Mouse (Mus musculus) G1E (cell line): ENCODE results near the gene Pars2. TPM values are rescaled to one million over a fixed set of nuclear protein-coding genes. Genes with fewer than 3 reads are reported as not detected.

Experiments used
- ATAC-seq: 2 replicates; pipeline ENCODE4 v1.8.0; 2016; ENCODE audit warnings: mild to moderate bottlenecking; ENCODE audit not compliant: insufficient number of reproducible peaks, poor library complexity, low FRiP score, severe bottlenecking; ENCODE audit errors: extremely low read depth
- DNase-seq: peaks from one replicate; pipeline ENCODE4 v3.0.0; 2012; ENCODE audit warnings: low spot score
- H3K27me3 ChIP-seq: 2 replicates; pipeline ENCODE4 v1.6.1; 2012; ENCODE audit warnings: mild to moderate bottlenecking, low read length, inconsistent platforms; ENCODE audit not compliant: insufficient read depth
- H3K36me3 ChIP-seq: replicated peaks from 2 replicates; pipeline ENCODE3; 2012; ENCODE audit warnings: mild to moderate bottlenecking, inconsistent platforms
- H3K4me1 ChIP-seq: 2 replicates; pipeline ENCODE4 v1.6.1; 2012; ENCODE audit warnings: low read depth, low read length, inconsistent platforms, mixed read lengths; ENCODE audit not compliant: insufficient read depth
- H3K4me3 ChIP-seq: 2 replicates; pipeline ENCODE4 v1.5.1; 2012; ENCODE audit warnings: low read depth, mild to moderate bottlenecking, inconsistent platforms, low read length, moderate library complexity, mixed read lengths
- H3K9me3 ChIP-seq: replicated peaks from 2 replicates; pipeline ENCODE4 v1.6.1; 2012; ENCODE audit warnings: inconsistent platforms
- CTCF ChIP-seq: IDR thresholded peaks from 2 replicates; pipeline ENCODE4 v1.5.1; 2012; ENCODE audit warnings: low read depth, low read length, inconsistent platforms, mixed read lengths
- GATA1 ChIP-seq: IDR thresholded peaks from 2 replicates; pipeline ENCODE4 v1.6.1; 2012; ENCODE audit warnings: borderline replicate concordance, low read length, inconsistent platforms, mixed read lengths
- GATA2 ChIP-seq: IDR thresholded peaks from 2 replicates; pipeline ENCODE4 v1.6.1; 2012; ENCODE audit warnings: low read depth, low read length, inconsistent platforms, borderline replicate concordance
- POLR2AphosphoS5 ChIP-seq: IDR thresholded peaks from 2 replicates; pipeline ENCODE4 v1.6.1; 2012; ENCODE audit warnings: low read depth, low read length, inconsistent platforms; ENCODE audit not compliant: insufficient replicate concordance
- TAL1 ChIP-seq: conservative IDR thresholded peaks from 2 replicates; pipeline ENCODE4 v1.6.1; 2012; ENCODE audit warnings: low read depth, low read length, inconsistent platforms, mixed read lengths
- polyA plus RNA-seq: library from polyadenylated mRNA; stranded (reverse); fragments of >175 nt; gene quantifications from 2 replicates; pipeline ENCODE4 v1.2.3, GENCODE M21; 2012
- total RNA-seq, 2 experiments: library from RNA; stranded (forward) in 1 of 2; stranded (reverse) in 1 of 2; fragments of 200-1000 nt in 1 of 2; fragments of >200 nt in 1 of 2; fragmentation: Nextera tagmentation in 1 of 2; gene quantifications; 2 replicates each; pipeline ENCODE4 v1.2.3; 2014 to 2017

Gene Pars2
- total RNA-seq (2014; fragmentation: Nextera tagmentation) (8.7 and 10.7 TPM in 2 replicates), total RNA-seq (2017) (12.7 and 14.0 TPM in 2 replicates), polyA plus RNA-seq (2.9 and 4.5 TPM in 2 replicates)

- no peak for TF ChIP-seq TAL1
- no peak for TF ChIP-seq POLR2AphosphoS5
- no peak for TF ChIP-seq GATA1
- no peak for TF ChIP-seq CTCF
- TF ChIP-seq GATA2 = no peak
- peak; percentile 94 for ATAC-seq
- peak within 1 kb of the TSS; percentile 81 for H3K4me3 ChIP-seq
- peaks cover 5% of the 10 kb centered on the region for H3K27me3 ChIP-seq
- H3K4me1 ChIP-seq = peaks cover 38% of the 10 kb centered on the region
- no peaks in the 10 kb centered on the region for H3K9me3 ChIP-seq
- H3K36me3 ChIP-seq = peaks cover 33% of the 10 kb centered on the region
- peak; percentile 94 for DNase-seq
Observed at GRCm38 (mm10) chr4:106650833-106651527, at the start of gene Pars2. Pars2 (plus strand) TSS chr4:106651069.

- TF ChIP-seq GATA2 = no peak
- TF ChIP-seq CTCF = no peak
- no peak for TF ChIP-seq GATA1
- no peak for TF ChIP-seq POLR2AphosphoS5
- TF ChIP-seq TAL1 = no peak
- ATAC-seq (no peak), DNase-seq (no peak)
- no peaks in the 10 kb centered on the region for H3K36me3 ChIP-seq
- H3K9me3 ChIP-seq = peaks cover 3% of the 10 kb centered on the region; the same call in 1 of the 2 replicates
- H3K4me3 ChIP-seq = no peak overlapping the region
- peaks cover 5% of the 10 kb centered on the region; the same call in 1 of the 2 replicates for H3K27me3 ChIP-seq
- peaks cover 8% of the 10 kb centered on the region; the same call in 1 of the 2 replicates for H3K4me1 ChIP-seq
Observed at GRCm38 (mm10) chr4:106606639-106607554, 44.0 kb upstream of the Pars2 start.

DNA sequence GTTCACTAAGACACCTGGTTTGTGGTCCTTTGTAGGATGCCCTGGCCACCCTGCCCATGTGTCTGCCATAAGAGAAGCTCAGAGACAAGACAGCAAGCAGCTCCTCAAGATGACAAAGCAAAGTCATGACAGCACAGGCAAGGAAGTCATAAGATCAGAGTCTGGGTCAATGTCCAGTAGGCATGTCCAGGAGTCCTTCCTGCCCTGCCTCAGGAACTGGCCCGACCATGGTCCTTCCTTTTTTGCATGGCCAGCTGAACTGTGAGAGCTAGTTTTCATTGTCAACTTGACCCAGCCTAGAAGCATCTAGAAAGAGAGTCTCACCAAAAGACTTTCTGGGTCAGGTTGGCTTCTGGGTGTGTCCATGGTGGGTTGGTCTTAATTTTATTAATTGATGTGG lies 43.0 kb upstream of the Pars2 start:
- Histone ChIP-seq H3K4me3 (no peak overlapping the region), H3K9me3 (no peaks in the 10 kb centered on the region; the same call in 1 of the 2 replicates), H3K27me3 (peaks cover 5% of the 10 kb centered on the region; the same call in 1 of the 2 replicates), H3K4me1 (peaks cover 13% of the 10 kb centered on the region), H3K36me3 (no peaks in the 10 kb centered on the region)
- ATAC-seq (no peak), DNase-seq (no peak)
- no peak for TF ChIP-seq POLR2AphosphoS5
- TF ChIP-seq GATA1 = no peak
- TF ChIP-seq GATA2 = no peak
- TF ChIP-seq TAL1 = no peak
- TF ChIP-seq CTCF = no peak

DNA sequence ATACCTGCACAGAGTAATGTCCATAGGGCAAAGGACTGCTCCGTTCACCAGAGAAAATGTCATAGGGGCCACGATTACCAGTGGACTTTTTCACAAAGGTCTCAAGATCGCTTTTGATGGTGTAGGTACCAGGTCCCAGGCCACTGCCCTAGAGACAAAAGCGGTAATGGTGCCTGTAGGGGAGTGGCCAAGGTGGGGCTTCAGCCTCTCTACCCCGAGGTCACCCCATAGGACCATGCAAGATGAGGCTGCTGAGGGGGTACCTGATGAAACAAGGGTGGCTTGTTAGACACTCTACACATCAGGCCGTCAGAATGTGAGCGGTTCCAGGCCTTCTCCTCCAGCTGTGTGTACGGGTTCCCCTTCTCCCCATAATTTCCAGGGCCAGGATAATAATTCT lies 37.8 kb upstream of the Pars2 start:
- ATAC-seq = no peak
- no peak for DNase-seq
- TF ChIP-seq POLR2AphosphoS5 = no peak
- no peak for TF ChIP-seq TAL1
- TF ChIP-seq GATA2 = no peak
- TF ChIP-seq GATA1 = no peak
- Histone ChIP-seq H3K4me1 (peaks cover 55% of the 10 kb centered on the region), H3K4me3 (no peak overlapping the region), H3K9me3 (no peaks in the 10 kb centered on the region), H3K36me3 (no peaks in the 10 kb centered on the region), H3K27me3 (peaks cover 27% of the 10 kb centered on the region)

- Histone ChIP-seq H3K36me3 (no peaks in the 10 kb centered on the region), H3K27me3 (peaks cover 27% of the 10 kb centered on the region), H3K9me3 (no peaks in the 10 kb centered on the region), H3K4me3 (peak overlapping the region; percentile 8; the same call in 1 of the 2 replicates), H3K4me1 (peaks cover 55% of the 10 kb centered on the region)
- peak; percentile 16 for DNase-seq
- ATAC-seq = peak; percentile 59
- TF ChIP-seq POLR2AphosphoS5 = no peak
- peak; percentile 55 for TF ChIP-seq TAL1
Observed at GRCm38 (mm10) chr4:106613560-106613959, 37.3 kb upstream of the Pars2 start.

DNA sequence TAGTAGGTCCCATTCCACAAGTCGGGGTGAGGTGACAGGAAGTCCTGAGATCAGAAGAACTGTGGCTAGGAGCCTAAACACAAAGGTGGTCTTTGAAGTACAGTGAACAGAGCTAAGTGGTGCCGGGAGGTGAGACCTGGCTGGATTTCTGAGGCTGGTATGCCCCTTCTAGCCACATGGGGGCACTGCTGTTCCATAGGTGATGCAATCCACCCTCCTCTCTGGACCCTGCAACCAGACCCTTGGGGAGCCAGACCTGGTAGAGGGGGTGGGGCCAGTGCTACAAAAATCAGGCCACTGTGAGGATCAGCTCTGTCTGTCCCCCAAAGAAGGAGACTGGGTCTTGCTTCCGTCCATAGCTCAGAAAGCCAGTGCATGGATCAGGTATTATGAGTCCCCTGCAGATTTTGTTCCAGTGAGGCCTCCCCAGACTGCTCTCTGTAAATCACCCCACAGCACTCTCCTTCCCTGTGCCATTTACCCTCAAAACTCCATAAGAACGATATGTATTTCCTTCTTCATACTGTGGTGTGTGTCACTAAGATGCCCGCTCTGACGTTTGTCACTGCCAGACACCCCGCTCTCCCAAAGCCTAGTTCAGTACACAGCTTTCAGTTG lies 36.6 kb upstream of the Pars2 start:
- Histone ChIP-seq H3K27me3 (peaks cover 30% of the 10 kb centered on the region), H3K4me3 (peak overlapping the region; percentile 8; the same call in 1 of the 2 replicates), H3K4me1 (peaks cover 55% of the 10 kb centered on the region), H3K9me3 (no peaks in the 10 kb centered on the region), H3K36me3 (no peaks in the 10 kb centered on the region)
- TF ChIP-seq GATA2 (no peak), TAL1 (no peak), GATA1 (no peak), CTCF (peak; percentile 91), POLR2AphosphoS5 (no peak)
- DNase-seq (peak; percentile 59), ATAC-seq (0 out of 2 replicates have a peak, but pooled peaks have one; percentile 52)
